Mouse (Mus musculus) stomach, postnatal 0 days (tissue): Measurements from ENCODE around the gene Shc2. TPM values are rescaled to one million over a fixed set of nuclear protein-coding genes. Genes with fewer than 3 reads are reported as not detected.

Experiments
- ATAC-seq: fragments of 200-750 bp; cut with Nextera tagmentation; 2 replicates; pipeline ENCODE4 v1.8.0; 2017; ENCODE audit not compliant: low FRiP score, low TSS enrichment
- DNase-seq: peaks from one replicate; pipeline ENCODE4 v3.0.0-alpha.2; 2016; ENCODE audit warnings: low spot score
- H3K27ac ChIP-seq: fragments of 300-500 bp; sonication (generic); replicated peaks from 2 replicates; pipeline ENCODE4 v1.5.1; 2014; ENCODE audit warnings: mild to moderate bottlenecking, control low read depth
- H3K27me3 ChIP-seq: fragments of 300-500 bp; sonication (generic); 2 replicates; pipeline ENCODE4 v1.6.1; 2014; ENCODE audit warnings: low read length; ENCODE audit not compliant: control insufficient read depth, insufficient read depth
- H3K36me3 ChIP-seq: fragments of 300-500 bp; sonication (generic); 2 replicates; pipeline ENCODE4 v1.6.1; 2014; ENCODE audit warnings: low read length, mixed read lengths; ENCODE audit not compliant: control insufficient read depth, insufficient read depth
- H3K4me1 ChIP-seq: fragments of 300-500 bp; sonication (generic); replicated peaks from 2 replicates; pipeline ENCODE4 v1.6.1; 2014; ENCODE audit warnings: antibody characterized with exemption; ENCODE audit not compliant: control insufficient read depth, insufficient read depth
- H3K4me2 ChIP-seq: fragments of 300-500 bp; sonication (generic); replicated peaks from 2 replicates; pipeline ENCODE4 v1.6.1; 2014; ENCODE audit warnings: low read depth, mild to moderate bottlenecking, control low read depth, moderate library complexity
- H3K4me3 ChIP-seq: fragments of 300-500 bp; sonication (generic); 2 replicates; pipeline ENCODE4 v1.5.1; 2014; ENCODE audit warnings: low read depth, low read length, control low read depth
- H3K9ac ChIP-seq: fragments of 300-500 bp; sonication (generic); 2 replicates; pipeline ENCODE4 v1.6.1; 2014; ENCODE audit warnings: mild to moderate bottlenecking, low read length, control low read depth, mixed read lengths
- H3K9me3 ChIP-seq: fragments of 300-500 bp; sonication (generic); 2 replicates; pipeline ENCODE4 v1.6.1; 2016; ENCODE audit warnings: low read length; ENCODE audit not compliant: control insufficient read depth
- CTCF ChIP-seq: IDR thresholded peaks from 2 replicates; pipeline ENCODE4 v1.5.1; 2016; ENCODE audit warnings: antibody characterized with exemption, low read depth, mild to moderate bottlenecking, moderate library complexity
- EP300 ChIP-seq: optimal IDR thresholded peaks from 2 replicates; pipeline ENCODE3; 2016; ENCODE audit warnings: antibody characterized with exemption
- WGBS: fragments of 180-500 bp; shearing (Covaris S2); extraction: QIAGEN DNeasy Blood & Tissue Kit; methylation state at CpG from one replicate; pipeline ENCODE4 v1.1.7; 2014; 5-methylcytosine and 5-hydroxymethylcytosine counted together
- polyA plus RNA-seq: library from polyadenylated mRNA; unstranded; fragments of >200 nt; fragmentation: Nextera tagmentation; extraction: Ambion mirVana; gene quantifications from 2 replicates; pipeline ENCODE4 v1.2.1, GENCODE M21; 2015

The Shc2 gene
- polyA plus RNA-seq, 1 experiment from 2014 or later = 2.7 TPM

DNA sequence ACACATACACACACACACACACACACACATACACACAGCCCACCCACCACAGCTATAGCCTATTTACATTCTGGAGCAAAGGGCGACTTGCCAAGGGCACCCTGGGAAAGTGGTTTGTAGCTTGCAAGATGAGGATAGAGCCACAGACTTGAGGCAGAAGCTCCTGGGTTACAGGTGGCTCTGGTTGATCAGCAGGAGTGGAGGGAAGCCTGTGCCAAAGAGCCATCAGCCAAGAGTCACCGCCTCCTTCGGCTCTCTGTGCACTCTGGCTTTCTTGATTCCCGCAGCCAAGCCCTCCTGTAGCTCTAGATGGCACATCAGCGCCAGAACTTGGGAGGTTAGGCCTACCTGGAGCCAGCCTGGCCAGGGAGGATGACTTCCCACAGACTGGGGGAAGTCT lies 26.4 kb downstream of the Shc2 start:
- Histone ChIP-seq H3K4me1 (peaks cover 3% of the 10 kb centered on the region; the same call in 1 of the 2 replicates), H3K36me3 (no peaks in the 10 kb centered on the region), H3K4me2 (no peak overlapping the region), H3K27ac (no peak overlapping the region), H3K4me3 (no peak overlapping the region), H3K9ac (no peak overlapping the region), H3K9me3 (no peaks in the 10 kb centered on the region), H3K27me3 (peaks cover 8% of the 10 kb centered on the region; the same call in 1 of the 2 replicates)
- no peak for TF ChIP-seq EP300
- TF ChIP-seq CTCF = no peak
- DNase-seq (no peak), ATAC-seq (no peak)
- 52% methylated on average over 5 of the region's 5 CpGs for WGBS

DNA sequence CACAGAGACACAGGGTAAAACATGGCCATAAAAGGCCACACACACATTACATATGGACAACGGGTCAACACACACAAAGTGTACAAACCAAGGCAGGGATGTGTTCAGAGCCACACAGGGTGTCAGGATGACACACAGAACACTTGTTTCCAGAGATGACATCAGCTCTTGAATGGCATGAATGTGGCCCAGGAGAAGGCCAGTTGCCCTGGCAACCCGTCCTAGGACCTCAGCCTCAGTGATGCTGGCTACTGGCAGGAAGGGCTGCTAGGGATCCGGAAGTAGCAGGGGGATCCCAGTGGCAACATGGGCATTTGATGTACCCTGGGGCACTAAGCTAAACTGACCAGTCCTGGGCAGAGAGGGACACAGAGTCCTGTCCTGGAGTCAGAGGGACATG lies 28.4 kb downstream of the Shc2 start:
- TF ChIP-seq EP300 (no peak), CTCF (no peak)
- Histone ChIP-seq H3K4me3 (no peak overlapping the region), H3K27ac (no peak overlapping the region), H3K4me1 (peaks cover 3% of the 10 kb centered on the region; the same call in 1 of the 2 replicates), H3K4me2 (no peak overlapping the region), H3K9ac (no peak overlapping the region), H3K27me3 (peaks cover 8% of the 10 kb centered on the region; the same call in 1 of the 2 replicates), H3K36me3 (no peaks in the 10 kb centered on the region), H3K9me3 (no peaks in the 10 kb centered on the region)
- ATAC-seq (no peak), DNase-seq (no peak)
- 82% methylated on average over 3 of the region's 3 CpGs for WGBS

DNA sequence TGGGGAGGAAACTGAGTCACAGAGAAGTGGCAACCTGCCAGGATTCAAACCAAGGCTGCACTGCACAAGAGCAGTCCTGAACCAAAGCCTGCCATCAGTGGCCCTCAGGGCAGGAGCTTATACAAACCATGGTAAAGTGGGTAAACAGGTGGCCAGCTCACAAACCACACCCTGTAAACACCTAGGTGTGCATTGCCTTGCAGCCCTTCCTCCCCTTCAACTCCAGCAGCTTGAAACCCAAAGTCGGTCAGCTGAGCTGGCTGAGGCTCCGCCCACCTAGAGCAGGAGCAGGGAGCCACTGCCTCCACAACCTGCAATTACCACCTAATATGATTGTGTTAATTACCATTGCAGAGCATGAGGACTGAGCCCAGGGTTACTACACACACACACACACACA lies 29.8 kb downstream of the Shc2 start:
- Histone ChIP-seq H3K27ac (no peak overlapping the region), H3K27me3 (peaks cover 3% of the 10 kb centered on the region; the same call in 1 of the 2 replicates), H3K36me3 (no peaks in the 10 kb centered on the region), H3K4me1 (no peaks in the 10 kb centered on the region), H3K4me3 (no peak overlapping the region), H3K9ac (no peak overlapping the region), H3K4me2 (no peak overlapping the region), H3K9me3 (no peaks in the 10 kb centered on the region)
- DNase-seq (peak; percentile 58), ATAC-seq (peak; percentile 78)
- TF ChIP-seq CTCF (no peak), EP300 (no peak)
- 29% methylated on average over 2 of the region's 2 CpGs for WGBS

GRCm38 (mm10) chr10:79606537-79606936 lies 31.2 kb downstream of the Shc2 start:
- no peaks in the 10 kb centered on the region for H3K27me3 ChIP-seq
- DNase-seq (no peak), ATAC-seq (no peak)
- H3K4me3 ChIP-seq = no peak overlapping the region
- no peaks in the 10 kb centered on the region for H3K36me3 ChIP-seq
- H3K9me3 ChIP-seq = no peaks in the 10 kb centered on the region
- no peak overlapping the region for H3K4me2 ChIP-seq
- no peak overlapping the region for H3K27ac ChIP-seq
- no peak overlapping the region for H3K9ac ChIP-seq
- H3K4me1 ChIP-seq = no peaks in the 10 kb centered on the region
- no peak for TF ChIP-seq CTCF
- no peak for TF ChIP-seq EP300
- 62% methylated on average over 4 of the region's 4 CpGs for WGBS

DNA sequence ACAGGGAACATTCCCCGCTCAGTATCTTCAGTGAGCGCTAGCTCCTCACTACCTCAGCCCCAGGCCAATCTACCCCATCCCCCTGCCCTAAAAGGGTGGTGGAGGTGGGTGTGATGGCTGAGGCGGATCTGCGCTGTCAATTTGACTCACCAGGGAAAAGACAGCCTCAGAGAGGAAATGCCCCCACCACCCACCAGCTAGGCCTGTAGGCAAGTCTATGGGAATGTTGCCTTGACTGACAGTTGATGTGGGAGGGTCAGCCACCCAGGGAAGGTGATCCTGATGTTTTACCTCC lies 39.8 kb downstream of the Shc2 start:
- WGBS = 65% methylated on average over 4 of the region's 4 CpGs
- Histone ChIP-seq H3K36me3 (no peaks in the 10 kb centered on the region), H3K4me3 (no peak overlapping the region), H3K27ac (no peak overlapping the region), H3K4me2 (no peak overlapping the region), H3K9ac (no peak overlapping the region), H3K27me3 (no peaks in the 10 kb centered on the region), H3K9me3 (no peaks in the 10 kb centered on the region), H3K4me1 (no peaks in the 10 kb centered on the region)
- TF ChIP-seq EP300 = no peak
- no peak for TF ChIP-seq CTCF
- ATAC-seq (no peak), DNase-seq (no peak)

DNA sequence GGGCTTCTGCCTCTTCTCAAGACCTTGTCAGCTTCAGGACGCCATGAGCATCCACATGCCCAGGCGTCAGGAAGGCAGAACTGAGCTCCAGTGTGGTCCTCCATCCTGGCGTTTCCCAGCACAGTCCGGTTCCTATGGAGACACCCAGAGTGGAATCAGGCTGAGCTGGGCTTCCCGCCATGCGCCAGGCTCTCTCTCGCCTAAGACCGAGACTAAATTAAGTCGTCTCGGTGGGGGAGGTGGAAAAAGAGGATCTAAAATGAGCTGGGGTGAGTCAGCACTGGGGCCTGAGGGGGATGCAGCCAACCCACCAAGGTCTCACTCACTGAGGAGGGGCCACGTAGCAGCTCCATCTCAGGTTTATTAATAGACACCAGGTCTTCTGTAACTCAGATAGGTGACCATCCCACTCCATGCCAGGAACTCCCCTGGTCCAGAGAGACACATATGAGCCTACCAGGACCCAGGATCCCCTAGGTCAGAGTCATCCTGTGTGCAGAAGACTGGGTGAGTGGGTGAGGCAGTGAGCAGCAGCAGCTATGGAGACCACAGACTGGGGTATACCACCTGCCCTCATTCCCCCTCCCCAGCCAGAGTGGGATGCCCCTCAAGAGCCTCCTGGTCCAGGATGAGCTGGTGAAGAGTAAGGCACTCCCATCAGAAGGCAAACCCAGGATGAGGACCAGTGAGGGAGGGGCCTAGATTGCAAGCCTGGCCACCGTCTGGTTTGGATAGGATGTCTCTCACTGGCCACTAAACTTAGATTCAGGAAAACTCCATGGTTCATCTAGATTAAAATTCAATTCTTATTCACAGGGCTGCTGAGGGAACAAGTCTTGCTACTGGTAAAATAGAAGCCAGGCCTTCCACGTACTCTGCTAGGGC lies 40.4 kb downstream of the Shc2 start:
- H3K36me3 ChIP-seq = no peaks in the 10 kb centered on the region
- H3K4me3 ChIP-seq = no peak overlapping the region
- no peak overlapping the region for H3K27ac ChIP-seq
- WGBS = 34% methylated on average over 13 of the region's 13 CpGs
- no peaks in the 10 kb centered on the region for H3K4me1 ChIP-seq
- H3K4me2 ChIP-seq = no peak overlapping the region
- H3K9me3 ChIP-seq = no peaks in the 10 kb centered on the region
- TF ChIP-seq CTCF (no peak), EP300 (no peak)
- ATAC-seq (no peak), DNase-seq (no peak)
- H3K9ac ChIP-seq = no peak overlapping the region
- H3K27me3 ChIP-seq = no peaks in the 10 kb centered on the region
